In genomic region chr1:58713081-58713892, GRCm38 (mm10) we compare ENCODE assay signal across 8 mouse cellular contexts. TPM values are rescaled to one million over a fixed set of nuclear protein-coding genes. Genes with fewer than 3 reads are reported as not detected.
DNase-seq lines count a peak whose midpoint lies in the region; ATAC-seq and TF ChIP-seq lines count a peak whose summit lies in the region.

No protein-coding gene starts in this region.

- no peaks in the 10 kb centered on the region for H3K27me3 ChIP-seq in embryonic facial prominence, embryonic 11.5 days (ENCODE audit: control insufficient read depth, insufficient read depth, low read length)
- H3K27me3 ChIP-seq in liver, embryonic 13.5 days = no peaks in the 10 kb centered on the region
- H3K27me3 ChIP-seq in myocyte (ENCODE audit: control insufficient read depth, insufficient read depth, insufficient read length) = no peaks in the 10 kb centered on the region
- no peaks in the 10 kb centered on the region for H3K27me3 ChIP-seq in stomach, embryonic 14.5 days (ENCODE audit: control insufficient read depth, insufficient read depth, low read length)

- peak overlapping the region; percentile 77 for H3K27ac ChIP-seq in embryonic facial prominence, embryonic 11.5 days (replicated peaks; ENCODE audit: low read depth, low read length)
- H3K27ac ChIP-seq in liver, embryonic 13.5 days = peak overlapping the region; percentile 96
- peak overlapping the region; percentile 95 for H3K27ac ChIP-seq in stomach, embryonic 14.5 days (ENCODE audit: low read length)

- whole genome bisulfite sequencing in embryonic facial prominence, embryonic 11.5 days = 2% methylated on average over 31 of the region's 31 CpGs
- WGBS in liver, embryonic 13.5 days (ENCODE audit: insufficient replicate concordance) = 2% methylated on average over 31 of the region's 31 CpGs
- 3% methylated on average over 31 of the region's 31 CpGs for WGBS in stomach, embryonic 14.5 days

- peaks cover 45% of the 10 kb centered on the region for H3K79me2 ChIP-seq in myocyte (ENCODE audit: control insufficient read depth, insufficient read depth)

- peak; percentile 77 for DNase-seq in 3134 (ENCODE audit: extremely low read depth, insufficient read length, low spot score)
- peak; percentile 80 for DNase-seq in adrenal gland, postnatal 14 days
- peak; percentile 82 for DNase-seq in embryonic facial prominence, embryonic 11.5 days (ENCODE audit: low spot score)
- DNase-seq in heart, adult 9 months (ENCODE audit: low spot score in 2 of 2) = peak; percentile 68 to 77
- DNase-seq in kidney, adult 8-10 months = peak; percentile 75 to 79
- DNase-seq in liver, embryonic 13.5 days = peak; percentile 43

- peak; percentile 49 for TF ChIP-seq POLR2A in myocyte (IDR thresholded peaks at IDR 0.05; ENCODE audit: insufficient read length, low read depth)

- H3ac ChIP-seq in myocyte (ENCODE audit: control insufficient read depth, insufficient read length) = peak overlapping the region; percentile 85

- no peaks in the 10 kb centered on the region for H3K9me3 ChIP-seq in embryonic facial prominence, embryonic 11.5 days (replicated peaks; ENCODE audit: control insufficient read depth, low read length)
- no peaks in the 10 kb centered on the region for H3K9me3 ChIP-seq in liver, embryonic 13.5 days (replicated peaks)
- no peaks in the 10 kb centered on the region for H3K9me3 ChIP-seq in stomach, embryonic 14.5 days (ENCODE audit: control insufficient read depth, low read depth, low read length)

- peak overlapping the region; percentile 85 for H3K9ac ChIP-seq in embryonic facial prominence, embryonic 11.5 days (replicated peaks; ENCODE audit: low read length)
- H3K9ac ChIP-seq in liver, embryonic 13.5 days = peak overlapping the region; percentile 78
- H3K9ac ChIP-seq in stomach, embryonic 14.5 days (replicated peaks; ENCODE audit: low read depth, low read length) = peak overlapping the region; percentile 73

- H3K36me3 ChIP-seq in embryonic facial prominence, embryonic 11.5 days (replicated peaks; ENCODE audit: control insufficient read depth, insufficient read depth, low read depth, low read length) = no peaks in the 10 kb centered on the region; the same call in 1 of the 2 replicates
- peaks cover 17% of the 10 kb centered on the region for H3K36me3 ChIP-seq in liver, embryonic 13.5 days
- peaks cover 17% of the 10 kb centered on the region for H3K36me3 ChIP-seq in myocyte (ENCODE audit: control insufficient read depth, insufficient read depth)
- H3K36me3 ChIP-seq in stomach, embryonic 14.5 days (ENCODE audit: control insufficient read depth, insufficient read depth, low read length) = peaks cover 6% of the 10 kb centered on the region; the same call in 1 of the 2 replicates

- ATAC-seq in embryonic facial prominence, embryonic 11.5 days (replicated peaks; ENCODE audit: insufficient number of reproducible peaks, low FRiP score, low TSS enrichment, low read depth) = no peak
- no peak for ATAC-seq in liver, embryonic 13.5 days (ENCODE audit: low read depth)
- ATAC-seq in stomach, embryonic 14.5 days (ENCODE audit: insufficient number of reproducible peaks, insufficient read depth, low FRiP score, low read depth) = no peak

- H3K4me1 ChIP-seq in embryonic facial prominence, embryonic 11.5 days (ENCODE audit: control insufficient read depth, insufficient read depth, low read length) = no peaks in the 10 kb centered on the region
- H3K4me1 ChIP-seq in liver, embryonic 13.5 days (replicated peaks) = peaks cover 45% of the 10 kb centered on the region
- no peaks in the 10 kb centered on the region for H3K4me1 ChIP-seq in stomach, embryonic 14.5 days (ENCODE audit: control insufficient read depth, insufficient read depth, low read length)

- peak overlapping the region; percentile 61 for H3K4me3 ChIP-seq in embryonic facial prominence, embryonic 11.5 days (ENCODE audit: low read depth, low read length)
- H3K4me3 ChIP-seq in liver, embryonic 13.5 days (replicated peaks) = peak overlapping the region; percentile 78
- H3K4me3 ChIP-seq in myocyte = peak overlapping the region; percentile 92
- peak overlapping the region; percentile 68 for H3K4me3 ChIP-seq in stomach, embryonic 14.5 days (ENCODE audit: low read depth, low read length)

- H3K4me2 ChIP-seq in embryonic facial prominence, embryonic 11.5 days (ENCODE audit: low read depth, low read length) = peak overlapping the region; percentile 65
- H3K4me2 ChIP-seq in liver, embryonic 13.5 days = peak overlapping the region; percentile 77
- peak overlapping the region; percentile 83 for H3K4me2 ChIP-seq in myocyte (ENCODE audit: low read depth)
- H3K4me2 ChIP-seq in stomach, embryonic 14.5 days (replicated peaks; ENCODE audit: low read depth, low read length) = peak overlapping the region; percentile 81

TF ChIP-seq in myocyte, 11 proteins besides CTCF, POLR2A, EP300 and RAD21:
- peak; percentile 23 for TF ChIP-seq POLR2AphosphoS2 (IDR thresholded peaks at IDR 0.05; ENCODE audit: insufficient read length, low read depth)
- no peak for TF ChIP-seq CEBPB (IDR thresholded peaks at IDR 0.05; ENCODE audit: insufficient read depth, poor library complexity, severe bottlenecking)
- TF ChIP-seq REST (IDR thresholded peaks at IDR 0.05; ENCODE audit: insufficient read depth, insufficient read length) = no peak
- TF ChIP-seq MAX (IDR thresholded peaks at IDR 0.05; ENCODE audit: low read depth) = no peak
- TF ChIP-seq USF1 (IDR thresholded peaks at IDR 0.05; ENCODE audit: low read depth) = no peak
- no peak for TF ChIP-seq SRF (IDR thresholded peaks at IDR 0.05; ENCODE audit: control insufficient read depth, insufficient read length, low read depth)
- no peak for TF ChIP-seq E2F4 (IDR thresholded peaks at IDR 0.05; ENCODE audit: insufficient read depth)
- no peak for TF ChIP-seq TCF12 (IDR thresholded peaks at IDR 0.05; ENCODE audit: insufficient read depth, poor library complexity, severe bottlenecking)

RNA-seq across cellular contexts. Expression of gene Cflar, which starts 2.0 kb away (rescaled TPM):
- 110 and 121 TPM in 2 replicates for total RNA-seq in adrenal gland, postnatal 14 days (2021)
- polyA plus RNA-seq in embryonic facial prominence, embryonic 11.5 days (2014; fragmentation: Nextera tagmentation; extraction: Ambion mirVana) = 24.1 and 25.0 TPM in 2 replicates
- polyA plus RNA-seq in liver, embryonic 13.5 days (2015; fragmentation: Nextera tagmentation; extraction: Ambion mirVana) = 12.7 and 16.3 TPM in 2 replicates
- polyA plus RNA-seq in myocyte (2012; fragmentation: generic; extraction: Trizol) = 19.7 TPM
- 38.8 and 44.1 TPM in 2 replicates for polyA plus RNA-seq in stomach, embryonic 14.5 days (2014; fragmentation: Nextera tagmentation; extraction: Ambion mirVana)

RNA-seq across cellular contexts. Expression of gene Als2cr12, which starts 17.5 kb away (rescaled TPM):
- 7.9 and 9.4 TPM in 2 replicates for total RNA-seq in adrenal gland, postnatal 14 days (2021)
- not detected in 2 replicates for polyA plus RNA-seq in embryonic facial prominence, embryonic 11.5 days (2014; fragmentation: Nextera tagmentation; extraction: Ambion mirVana)
- polyA plus RNA-seq in liver, embryonic 13.5 days (2015; fragmentation: Nextera tagmentation; extraction: Ambion mirVana) = not detected in 2 replicates
- polyA plus RNA-seq in myocyte (2012; fragmentation: generic; extraction: Trizol) = 0.07 TPM
- polyA plus RNA-seq in stomach, embryonic 14.5 days (2014; fragmentation: Nextera tagmentation; extraction: Ambion mirVana) = not detected in 2 replicates
